Mouse (Mus musculus) liver (tissue): ENCODE measurements around the gene Adcy7.

Experiments used
- DNase-seq: peaks from one replicate; pipeline ENCODE4 v3.0.0-alpha.2; 2020; ENCODE audit warnings: mixed read lengths

Adcy7 gene

GRCm38 (mm10) chr8:88339221-88339620, 67.0 kb downstream of the Adcy7 start:
- no peak for DNase-seq

DNA sequence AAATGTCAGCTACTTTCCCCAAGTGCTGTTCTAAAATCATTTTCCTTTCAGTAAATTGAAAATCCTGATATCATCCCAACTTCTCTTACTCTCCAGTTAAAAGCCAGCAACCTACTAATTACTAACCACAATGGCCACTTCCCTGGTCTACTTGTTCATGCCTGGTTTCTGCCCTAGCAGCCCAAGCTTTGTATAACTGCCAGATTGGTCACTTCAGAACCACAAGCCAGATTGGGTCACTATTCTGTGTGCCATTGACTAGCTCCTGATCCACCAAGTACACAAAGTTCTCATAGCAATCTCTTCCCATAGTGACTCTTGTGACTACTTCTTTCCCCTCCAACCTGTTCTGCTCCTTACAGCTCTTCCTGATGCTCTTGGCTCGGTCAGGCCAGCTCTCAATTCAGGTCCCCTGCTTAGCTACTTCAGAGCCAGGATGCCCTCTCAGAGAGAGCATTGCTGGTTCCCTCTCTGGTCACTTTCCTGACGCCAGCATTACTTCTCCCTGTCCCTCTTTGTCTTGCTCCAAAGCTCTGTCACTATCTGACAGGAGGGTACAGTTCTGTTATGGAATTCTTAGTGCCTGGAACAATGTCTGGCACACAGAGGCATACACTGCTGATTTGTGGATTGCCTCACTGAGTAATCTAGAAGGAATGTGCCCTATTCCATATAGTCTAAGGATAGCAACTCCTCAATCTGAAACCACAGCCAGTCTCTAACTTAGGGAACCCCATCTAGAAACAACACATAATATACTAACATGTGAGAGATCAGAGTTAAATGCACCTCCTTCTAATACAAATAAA, 67.9 kb downstream of the Adcy7 start:
- DNase-seq: no peak

- no peak for DNase-seq
Observed at GRCm38 (mm10) chr8:88342026-88342425, 69.8 kb downstream of the Adcy7 start.

DNA sequence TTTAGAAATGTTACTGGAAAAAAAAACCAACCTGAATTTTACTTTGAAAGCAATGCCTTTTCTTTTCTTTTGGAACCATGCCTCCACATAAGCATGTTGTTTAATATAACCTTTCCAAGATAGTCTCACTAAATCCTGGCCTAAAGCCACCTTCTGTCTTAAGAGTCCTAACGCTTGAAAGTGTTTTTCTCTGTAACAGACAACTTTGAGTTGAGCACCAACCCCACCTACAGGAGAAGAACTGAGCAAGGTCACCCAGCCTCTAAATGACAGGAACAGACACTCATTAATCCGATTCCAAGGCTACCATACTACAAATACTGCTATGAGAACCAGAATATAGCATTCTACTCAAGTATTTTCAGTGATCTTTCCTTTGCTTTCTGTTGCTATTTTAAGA, 76.8 kb downstream of the Adcy7 start:
- no peak for DNase-seq

- no peak for DNase-seq
Observed at GRCm38 (mm10) chr8:88357226-88357933, 85.2 kb downstream of the Adcy7 start.

- DNase-seq: no peak
Observed at GRCm38 (mm10) chr8:88357946-88358345, 85.7 kb downstream of the Adcy7 start.

- no peak for DNase-seq
Observed at GRCm38 (mm10) chr8:88359959-88360358, 87.8 kb downstream of the Adcy7 start.

DNA sequence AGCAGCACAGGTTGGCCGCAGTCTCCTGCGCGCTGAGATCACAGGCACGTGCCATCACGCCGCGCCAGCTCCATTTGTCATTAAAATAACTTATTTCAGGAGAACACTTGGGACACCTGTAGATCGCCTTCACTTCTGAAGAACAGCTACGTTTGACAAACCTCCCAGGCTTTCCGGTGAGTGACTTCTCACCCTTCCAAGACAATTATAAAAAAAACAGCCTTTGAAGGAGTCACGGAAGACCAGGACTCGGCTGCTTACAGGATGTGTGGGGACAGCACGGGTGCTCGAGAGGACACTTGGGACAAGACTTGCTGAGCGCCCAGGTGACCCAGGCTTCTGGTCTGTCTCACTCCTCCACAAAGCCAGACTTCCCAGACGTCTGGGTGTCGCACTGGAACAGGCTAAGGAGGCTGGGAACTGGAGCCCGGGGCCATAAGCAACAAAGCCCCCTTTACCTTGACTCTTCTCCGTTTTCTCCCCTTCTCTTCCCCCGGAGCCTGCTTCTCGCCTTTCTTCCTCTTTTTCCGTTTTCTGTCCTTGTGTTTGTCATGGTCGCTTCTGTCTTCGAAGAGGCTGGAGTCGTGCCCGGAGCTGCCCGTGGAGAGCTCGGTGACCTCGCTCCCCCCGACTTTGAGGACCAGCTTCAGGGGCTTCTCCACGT, 89.0 kb downstream of the Adcy7 start:
- peak; percentile 45 for DNase-seq

GRCm38 (mm10) chr8:88361708-88362428, 89.7 kb downstream of the Adcy7 start, which contains the start of gene Brd7:
TSS of gene Brd7 (minus strand) at chr8:88362194.
- DNase-seq: peak; percentile 85

- peak; percentile 79 for DNase-seq
Observed at GRCm38 (mm10) chr8:88362446-88363150, 90.4 kb downstream of the Adcy7 start.

DNA sequence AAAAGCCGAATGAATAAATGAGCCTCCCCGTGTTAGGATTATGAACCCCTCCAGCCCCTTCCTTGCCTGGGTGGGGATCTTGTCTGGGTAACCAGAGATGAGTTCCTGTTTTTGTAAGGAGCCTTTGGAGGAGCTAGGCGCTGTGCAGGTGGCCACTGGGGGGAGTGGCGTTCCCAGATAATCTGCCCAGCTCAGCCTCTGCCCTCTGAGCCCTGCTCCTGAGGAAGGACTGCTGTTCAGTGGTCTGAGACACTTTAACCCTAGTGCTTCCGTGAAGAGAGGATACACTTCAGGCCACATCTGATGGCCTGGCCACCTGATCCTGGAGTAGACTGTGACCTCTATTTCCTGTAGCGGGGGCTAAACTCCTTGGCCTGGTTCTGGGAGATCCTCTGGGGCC, 97.0 kb downstream of the Adcy7 start:
- DNase-seq: peak; percentile 48

DNA sequence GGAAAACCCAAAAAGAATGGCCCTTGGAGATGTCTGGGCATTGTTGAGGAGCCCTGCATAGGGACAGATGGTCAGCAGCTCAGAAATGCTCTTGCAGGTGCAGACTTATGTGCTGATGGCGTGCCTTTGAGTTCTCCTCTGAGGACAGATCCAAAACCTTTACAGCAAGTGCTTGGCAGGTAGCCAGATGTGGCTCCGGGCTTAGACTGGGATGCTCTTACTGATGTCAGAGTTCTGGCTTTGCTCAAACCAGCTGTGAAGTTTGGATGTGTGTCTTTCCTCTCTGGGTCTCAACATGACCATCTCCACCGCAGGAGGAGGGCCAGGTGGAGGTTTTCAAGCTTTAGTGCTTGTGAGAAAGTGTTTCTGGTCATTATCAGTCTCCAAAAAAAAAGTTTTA, 97.6 kb downstream of the Adcy7 start:
- peak; percentile 26 for DNase-seq

- DNase-seq: no peak
Observed at GRCm38 (mm10) chr8:88371522-88371921, 99.3 kb downstream of the Adcy7 start.

- peak; percentile 9 for DNase-seq
Observed at GRCm38 (mm10) chr8:88376836-88377582, 104.8 kb downstream of the Adcy7 start.
